ENCODE assay signal across 8 mouse cellular contexts in genomic region chr9:108306571-108306980, GRCm38 (mm10). TPM values are rescaled to one million over a fixed set of nuclear protein-coding genes. Genes with fewer than 3 reads are reported as not detected.
DNase-seq lines count a peak whose midpoint lies in the region; ATAC-seq lines count a peak whose summit lies in the region.

No protein-coding gene starts in this region.

- DNase-seq in cerebellum, postnatal 14 days, result peak; percentile 79 to 83
- no peak for DNase-seq in cerebellum, adult 9-10 months
- peak; percentile 89 for DNase-seq in adrenal gland, postnatal 25 days
- DNase-seq in forebrain, embryonic 14.5 days (ENCODE audit: low spot score), result peak; percentile 76
- peak; percentile 87 for DNase-seq in liver, embryonic 11.5 days (ENCODE audit: low spot score)
- peak; percentile 35 to 73 for DNase-seq in monocyte, adult 2 months (ENCODE audit: low read depth in 1 of 2, low spot score in 2 of 2)

- no peaks in the 10 kb centered on the region for H3K9me3 ChIP-seq in forebrain, embryonic 14.5 days (replicated peaks; ENCODE audit: control insufficient read depth, low read length)
- H3K9me3 ChIP-seq in hindbrain, embryonic 13.5 days, result no peaks in the 10 kb centered on the region
- H3K9me3 ChIP-seq in liver, embryonic 11.5 days (ENCODE audit: control insufficient read depth, low read length), result no peaks in the 10 kb centered on the region
- no peaks in the 10 kb centered on the region for H3K9me3 ChIP-seq in stomach, embryonic 15.5 days

- peak overlapping the region; percentile 65 for H3K4me2 ChIP-seq in forebrain, embryonic 14.5 days (ENCODE audit: low read length)
- peak overlapping the region; percentile 92 for H3K4me2 ChIP-seq in hindbrain, embryonic 13.5 days
- peak overlapping the region; percentile 86 for H3K4me2 ChIP-seq in liver, embryonic 11.5 days
- H3K4me2 ChIP-seq in stomach, embryonic 15.5 days, result peak overlapping the region; percentile 70

- H3K4me3 ChIP-seq in forebrain, embryonic 14.5 days (ENCODE audit: low read depth, low read length), result peak overlapping the region; percentile 96
- peak overlapping the region; percentile 93 for H3K4me3 ChIP-seq in hindbrain, embryonic 13.5 days
- H3K4me3 ChIP-seq in liver, embryonic 11.5 days (ENCODE audit: low read depth, low read length), result peak overlapping the region; percentile 83
- H3K4me3 ChIP-seq in stomach, embryonic 15.5 days (replicated peaks), result peak overlapping the region; percentile 58

- peaks cover 20% of the 10 kb centered on the region for H3K4me1 ChIP-seq in forebrain, embryonic 14.5 days (ENCODE audit: control insufficient read depth, insufficient read depth, low read length)
- H3K4me1 ChIP-seq in hindbrain, embryonic 13.5 days (replicated peaks), result peaks cover 53% of the 10 kb centered on the region
- peaks cover 15% of the 10 kb centered on the region for H3K4me1 ChIP-seq in liver, embryonic 11.5 days (replicated peaks; ENCODE audit: control insufficient read depth, insufficient read depth, low read length)
- peaks cover 13% of the 10 kb centered on the region for H3K4me1 ChIP-seq in stomach, embryonic 15.5 days

- under 1% methylated on average over 35 of the region's 51 CpGs for WGBS in forebrain, embryonic 14.5 days
- WGBS in hindbrain, embryonic 13.5 days, result under 1% methylated on average over 39 of the region's 51 CpGs
- WGBS in liver, embryonic 11.5 days, result 1% methylated on average over 32 of the region's 51 CpGs
- WGBS in stomach, embryonic 15.5 days, result 0% methylated on average over 43 of the region's 51 CpGs

- H3K9ac ChIP-seq in forebrain, embryonic 14.5 days (ENCODE audit: low read length), result peak overlapping the region; percentile 90
- peak overlapping the region; percentile 97 for H3K9ac ChIP-seq in hindbrain, embryonic 13.5 days
- peak overlapping the region; percentile 95 for H3K9ac ChIP-seq in liver, embryonic 11.5 days (ENCODE audit: low read depth, low read length)
- peak overlapping the region; percentile 72 for H3K9ac ChIP-seq in stomach, embryonic 15.5 days

- peak overlapping the region; percentile 98 for H3K27ac ChIP-seq in forebrain, embryonic 14.5 days (ENCODE audit: low read depth, low read length)
- H3K27ac ChIP-seq in hindbrain, embryonic 13.5 days, result peak overlapping the region; percentile 99
- peak overlapping the region; percentile 100 for H3K27ac ChIP-seq in liver, embryonic 11.5 days (ENCODE audit: low read depth, low read length)
- H3K27ac ChIP-seq in stomach, embryonic 15.5 days, result peak overlapping the region; percentile 98

- peaks cover 19% of the 10 kb centered on the region for H3K36me3 ChIP-seq in forebrain, embryonic 14.5 days (ENCODE audit: control insufficient read depth, insufficient read depth, low read length)
- H3K36me3 ChIP-seq in hindbrain, embryonic 13.5 days, result peaks cover 26% of the 10 kb centered on the region
- peaks cover 4% of the 10 kb centered on the region; the same call in 1 of the 2 replicates for H3K36me3 ChIP-seq in liver, embryonic 11.5 days (ENCODE audit: control insufficient read depth, insufficient read depth, low read length)
- peaks cover 8% of the 10 kb centered on the region; the same call in 1 of the 2 replicates for H3K36me3 ChIP-seq in stomach, embryonic 15.5 days

- no peaks in the 10 kb centered on the region for H3K27me3 ChIP-seq in forebrain, embryonic 14.5 days (replicated peaks; ENCODE audit: control insufficient read depth, insufficient read depth, low read length)
- H3K27me3 ChIP-seq in hindbrain, embryonic 13.5 days, result no peaks in the 10 kb centered on the region
- no peaks in the 10 kb centered on the region for H3K27me3 ChIP-seq in liver, embryonic 11.5 days (replicated peaks; ENCODE audit: control insufficient read depth, insufficient read depth, low read length)
- no peaks in the 10 kb centered on the region for H3K27me3 ChIP-seq in stomach, embryonic 15.5 days (replicated peaks)

- ATAC-seq in forebrain, embryonic 14.5 days, result peak; percentile 73
- peak; percentile 70 for ATAC-seq in hindbrain, embryonic 13.5 days (ENCODE audit: low FRiP score)
- peak; percentile 80 for ATAC-seq in liver, embryonic 11.5 days (replicated peaks; ENCODE audit: low FRiP score)
- ATAC-seq in stomach, embryonic 15.5 days (ENCODE audit: insufficient read depth, low FRiP score, low read depth), result peak; percentile 82

RNA-seq across cellular contexts. Expression of gene Tcta, which starts 0.6 kb away (rescaled TPM):
- total RNA-seq in adrenal gland, postnatal 25 days (2021), result 38.9 and 49.8 TPM in 2 replicates
- polyA plus RNA-seq in forebrain, embryonic 14.5 days (2014; fragmentation: Nextera tagmentation; extraction: Ambion mirVana), result 38.9 and 50.8 TPM in 2 replicates
- 55.0 and 63.3 TPM in 2 replicates for polyA plus RNA-seq in hindbrain, embryonic 13.5 days (2015; fragmentation: Nextera tagmentation; extraction: Ambion mirVana)
- polyA plus RNA-seq in liver, embryonic 11.5 days (2014; fragmentation: Nextera tagmentation; extraction: Ambion mirVana), result 14.9 and 16.1 TPM in 2 replicates
- polyA plus RNA-seq in stomach, embryonic 15.5 days (2015; fragmentation: Nextera tagmentation; extraction: Ambion mirVana), result 40.0 and 42.1 TPM in 2 replicates

RNA-seq across cellular contexts. Expression of gene Rhoa, which starts 0.6 kb away (rescaled TPM):
- total RNA-seq in adrenal gland, postnatal 25 days (2021), result 358 and 378 TPM in 2 replicates
- 276 and 307 TPM in 2 replicates for polyA plus RNA-seq in forebrain, embryonic 14.5 days (2014; fragmentation: Nextera tagmentation; extraction: Ambion mirVana)
- polyA plus RNA-seq in hindbrain, embryonic 13.5 days (2015; fragmentation: Nextera tagmentation; extraction: Ambion mirVana), result 279 and 287 TPM in 2 replicates
- 254 and 264 TPM in 2 replicates for polyA plus RNA-seq in liver, embryonic 11.5 days (2014; fragmentation: Nextera tagmentation; extraction: Ambion mirVana)
- 452 and 455 TPM in 2 replicates for polyA plus RNA-seq in stomach, embryonic 15.5 days (2015; fragmentation: Nextera tagmentation; extraction: Ambion mirVana)

RNA-seq across cellular contexts. Expression of gene Amt, which starts 9.9 kb away (rescaled TPM):
- total RNA-seq in adrenal gland, postnatal 25 days (2021), result 5.2 and 7.0 TPM in 2 replicates
- 13.2 and 13.4 TPM in 2 replicates for polyA plus RNA-seq in forebrain, embryonic 14.5 days (2014; fragmentation: Nextera tagmentation; extraction: Ambion mirVana)
- 32.1 and 33.3 TPM in 2 replicates for polyA plus RNA-seq in hindbrain, embryonic 13.5 days (2015; fragmentation: Nextera tagmentation; extraction: Ambion mirVana)
- 16.0 and 16.5 TPM in 2 replicates for polyA plus RNA-seq in liver, embryonic 11.5 days (2014; fragmentation: Nextera tagmentation; extraction: Ambion mirVana)
- polyA plus RNA-seq in stomach, embryonic 15.5 days (2015; fragmentation: Nextera tagmentation; extraction: Ambion mirVana), result 21.8 and 22.3 TPM in 2 replicates

RNA-seq across cellular contexts. Expression of gene Nicn1, which starts 16.3 kb away (rescaled TPM):
- total RNA-seq in adrenal gland, postnatal 25 days (2021), result 17.8 and 22.3 TPM in 2 replicates
- polyA plus RNA-seq in forebrain, embryonic 14.5 days (2014; fragmentation: Nextera tagmentation; extraction: Ambion mirVana), result 113 and 126 TPM in 2 replicates
- polyA plus RNA-seq in hindbrain, embryonic 13.5 days (2015; fragmentation: Nextera tagmentation; extraction: Ambion mirVana), result 135 and 143 TPM in 2 replicates
- 11.3 and 13.9 TPM in 2 replicates for polyA plus RNA-seq in liver, embryonic 11.5 days (2014; fragmentation: Nextera tagmentation; extraction: Ambion mirVana)
- 27.6 and 31.2 TPM in 2 replicates for polyA plus RNA-seq in stomach, embryonic 15.5 days (2015; fragmentation: Nextera tagmentation; extraction: Ambion mirVana)

RNA-seq across cellular contexts. Expression of gene Gpx1, which starts 32.1 kb away (rescaled TPM):
- 711 and 722 TPM in 2 replicates for total RNA-seq in adrenal gland, postnatal 25 days (2021)
- polyA plus RNA-seq in forebrain, embryonic 14.5 days (2014; fragmentation: Nextera tagmentation; extraction: Ambion mirVana), result 455 and 521 TPM in 2 replicates
- 503 and 518 TPM in 2 replicates for polyA plus RNA-seq in hindbrain, embryonic 13.5 days (2015; fragmentation: Nextera tagmentation; extraction: Ambion mirVana)
- 2,990 and 3,052 TPM in 2 replicates for polyA plus RNA-seq in liver, embryonic 11.5 days (2014; fragmentation: Nextera tagmentation; extraction: Ambion mirVana)
- polyA plus RNA-seq in stomach, embryonic 15.5 days (2015; fragmentation: Nextera tagmentation; extraction: Ambion mirVana), result 998 and 1,171 TPM in 2 replicates
